Mouse (Mus musculus) lung, embryonic 14.5 days (tissue): ENCODE measurements around the gene Arpp21. TPM values are rescaled to one million over a fixed set of nuclear protein-coding genes. Genes with fewer than 3 reads are reported as not detected.
A peak's percentile ranks its signal among the peaks of the same experiment; 100 is the strongest.

Experiments used
- ATAC-seq: fragments of 200-750 bp; cut with Nextera tagmentation; 2 replicates; pipeline ENCODE4 v1.8.0; 2017; ENCODE audit warnings: mild to moderate bottlenecking, moderate TSS enrichment, moderate library complexity; ENCODE audit not compliant: insufficient read depth
- DNase-seq: peaks from one replicate; pipeline ENCODE4 v3.0.0-alpha.2; 2015
- H3K27ac ChIP-seq: fragments of 300-500 bp; sonication (generic); 2 replicates; pipeline ENCODE4 v1.5.1; 2014; ENCODE audit warnings: low read depth, mild to moderate bottlenecking, moderate library complexity
- H3K27me3 ChIP-seq: fragments of 300-500 bp; sonication (generic); 2 replicates; pipeline ENCODE4 v1.6.1; 2014; ENCODE audit warnings: low read length, control low read depth; ENCODE audit not compliant: insufficient read depth
- H3K36me3 ChIP-seq: fragments of 300-500 bp; sonication (generic); 2 replicates; pipeline ENCODE4 v1.6.1; 2014; ENCODE audit warnings: control low read depth; ENCODE audit not compliant: insufficient read depth
- H3K4me1 ChIP-seq: fragments of 300-500 bp; sonication (generic); 2 replicates; pipeline ENCODE4 v1.6.1; 2014; ENCODE audit warnings: antibody characterized with exemption, control low read depth; ENCODE audit not compliant: insufficient read depth
- H3K4me2 ChIP-seq: fragments of 300-500 bp; sonication (generic); 2 replicates; pipeline ENCODE4 v1.6.1; 2014; ENCODE audit warnings: mild to moderate bottlenecking
- H3K4me3 ChIP-seq: fragments of 300-500 bp; sonication (generic); 2 replicates; pipeline ENCODE4 v1.5.1; 2014; ENCODE audit warnings: low read depth, low read length
- H3K9ac ChIP-seq: fragments of 300-500 bp; sonication (generic); 2 replicates; pipeline ENCODE4 v1.6.1; 2014
- H3K9me3 ChIP-seq: fragments of 300-500 bp; sonication (generic); 2 replicates; pipeline ENCODE4 v1.6.1; 2016; ENCODE audit warnings: low read depth, low read length, control low read depth
- CTCF ChIP-seq: IDR thresholded peaks from 2 replicates; pipeline ENCODE4 v1.5.1; 2016; ENCODE audit warnings: antibody characterized with exemption, low read depth
- WGBS: fragments of 180-500 bp; shearing (Covaris S2); extraction: QIAGEN DNeasy Blood & Tissue Kit; methylation state at CpG from one replicate; pipeline ENCODE4 v1.1.7; 2014; 5-methylcytosine and 5-hydroxymethylcytosine counted together
- polyA plus RNA-seq: library from polyadenylated mRNA; unstranded; fragments of >200 nt; fragmentation: Nextera tagmentation; extraction: Ambion mirVana; gene quantifications from 2 replicates; pipeline ENCODE4 v1.2.1, GENCODE M21; 2014

Arpp21 gene
- polyA plus RNA-seq, 1 experiment from 2014 or later, result 0.18 TPM

- peaks cover 52% of the 10 kb centered on the region for H3K27me3 ChIP-seq
- H3K4me3 ChIP-seq, result no peak overlapping the region
- TF ChIP-seq CTCF, result no peak
- DNase-seq (no peak), ATAC-seq (no peak)
- 78% methylated on average over 8 of the region's 8 CpGs for WGBS
- H3K9me3 ChIP-seq, result no peaks in the 10 kb centered on the region
- no peak overlapping the region for H3K9ac ChIP-seq
- H3K4me1 ChIP-seq, result no peaks in the 10 kb centered on the region
- no peak overlapping the region for H3K4me2 ChIP-seq
- H3K36me3 ChIP-seq, result no peaks in the 10 kb centered on the region
- H3K27ac ChIP-seq, result no peak overlapping the region
Observed at GRCm38 (mm10) chr9:112236551-112236950, 813 bp upstream of the Arpp21 start.

- Histone ChIP-seq H3K9ac (no peak overlapping the region), H3K27ac (no peak overlapping the region)
- under 1% methylated on average over 44 of the region's 44 CpGs for WGBS
Observed at GRCm38 (mm10) chr9:112235041-112235695, 570 bp downstream of the Arpp21 start.

GRCm38 (mm10) chr9:112234505-112235024 is 1.2 kb downstream of the Arpp21 start:
- H3K4me1 ChIP-seq, result no peaks in the 10 kb centered on the region
- no peak for DNase-seq
- 1% methylated on average over 24 of the region's 24 CpGs for WGBS
- H3K4me3 ChIP-seq, result peak overlapping the region; percentile 28
- no peak overlapping the region for H3K9ac ChIP-seq
- TF ChIP-seq CTCF, result no peak
- peaks cover 59% of the 10 kb centered on the region for H3K27me3 ChIP-seq
- H3K27ac ChIP-seq, result no peak overlapping the region
- peak; percentile 37; the same call in 1 of the 2 replicates for ATAC-seq
- no peaks in the 10 kb centered on the region for H3K9me3 ChIP-seq
- H3K36me3 ChIP-seq, result no peaks in the 10 kb centered on the region
- peak overlapping the region; percentile 63 for H3K4me2 ChIP-seq

More at GRCm38 (mm10) chr9:112235041-112235695, 570 bp downstream of the Arpp21 start:
- Histone ChIP-seq H3K9me3 (no peaks in the 10 kb centered on the region), H3K4me1 (no peaks in the 10 kb centered on the region), H3K4me2 (peak overlapping the region; percentile 63), H3K27me3 (peaks cover 59% of the 10 kb centered on the region), H3K36me3 (no peaks in the 10 kb centered on the region), H3K4me3 (peak overlapping the region; percentile 28)
- TF ChIP-seq CTCF, result no peak
- ATAC-seq, result peak; percentile 79
- peak; percentile 42 for DNase-seq

- DNase-seq (no peak), ATAC-seq (no peak)
- H3K4me2 ChIP-seq, result peak overlapping the region; percentile 63; the same call in 1 of the 2 replicates
- WGBS, result 16% methylated on average over 12 of the region's 12 CpGs
- H3K9me3 ChIP-seq, result no peaks in the 10 kb centered on the region
- H3K27me3 ChIP-seq, result peaks cover 59% of the 10 kb centered on the region
- H3K36me3 ChIP-seq, result no peaks in the 10 kb centered on the region
- H3K27ac ChIP-seq, result no peak overlapping the region
- H3K9ac ChIP-seq, result no peak overlapping the region
- no peak for TF ChIP-seq CTCF
- H3K4me1 ChIP-seq, result no peaks in the 10 kb centered on the region
- peak overlapping the region; percentile 28; the same call in 1 of the 2 replicates for H3K4me3 ChIP-seq
Observed at GRCm38 (mm10) chr9:112233822-112234504, 1.8 kb downstream of the Arpp21 start.

- Histone ChIP-seq H3K4me1 (no peaks in the 10 kb centered on the region), H3K4me3 (no peak overlapping the region), H3K9me3 (no peaks in the 10 kb centered on the region), H3K27ac (no peak overlapping the region), H3K4me2 (no peak overlapping the region), H3K9ac (no peak overlapping the region), H3K36me3 (no peaks in the 10 kb centered on the region), H3K27me3 (peaks cover 59% of the 10 kb centered on the region)
- ATAC-seq, result no peak
- no peak for DNase-seq
- WGBS, result 68% methylated on average over 6 of the region's 6 CpGs
- TF ChIP-seq CTCF, result no peak
Observed at GRCm38 (mm10) chr9:112233378-112233777, 2.4 kb downstream of the Arpp21 start.

GRCm38 (mm10) chr9:112231935-112232575 is 3.7 kb downstream of the Arpp21 start:
- Histone ChIP-seq H3K27me3 (peaks cover 56% of the 10 kb centered on the region), H3K4me3 (no peak overlapping the region), H3K4me1 (no peaks in the 10 kb centered on the region), H3K36me3 (no peaks in the 10 kb centered on the region), H3K9me3 (no peaks in the 10 kb centered on the region), H3K27ac (no peak overlapping the region), H3K4me2 (no peak overlapping the region), H3K9ac (no peak overlapping the region)
- DNase-seq, result no peak
- no peak for TF ChIP-seq CTCF
- no peak for ATAC-seq
- 62% methylated on average over 8 of the region's 8 CpGs for WGBS

- no peaks in the 10 kb centered on the region for H3K9me3 ChIP-seq
- no peak for ATAC-seq
- no peak overlapping the region for H3K4me2 ChIP-seq
- TF ChIP-seq CTCF, result no peak
- H3K4me1 ChIP-seq, result no peaks in the 10 kb centered on the region
- peaks cover 52% of the 10 kb centered on the region for H3K27me3 ChIP-seq
- no peak overlapping the region for H3K4me3 ChIP-seq
- no peak overlapping the region for H3K27ac ChIP-seq
- no peaks in the 10 kb centered on the region for H3K36me3 ChIP-seq
- 77% methylated on average over 5 of the region's 5 CpGs for WGBS
- H3K9ac ChIP-seq, result no peak overlapping the region
- DNase-seq, result no peak
Observed at GRCm38 (mm10) chr9:112231383-112231782, 4.4 kb downstream of the Arpp21 start.
